Mouse (Mus musculus): ENCODE data around the gene Gm21974.
"Not testable (repeated sequence)": the region's sequence is repeated elsewhere in the genome, so short reads cannot be mapped to it uniquely, and the experiment has no call there.

GRCm38 (mm10) chr7:127837878-127838277 lies 57.4 kb downstream of the Gm21974 start:
- peak; percentile 5; the same call in 1 of the 2 replicates for TF ChIP-seq CTCF (IDR thresholded peaks at IDR 0.05)
- not testable (repeated sequence) for TF ChIP-seq EP300 (IDR thresholded peaks at IDR 0.05)
